Mouse (Mus musculus): ENCODE measurements around the gene Gm7233. TPM values are rescaled to one million over a fixed set of nuclear protein-coding genes. Genes with fewer than 3 reads are reported as not detected.
"Not testable (repeated sequence)": the region's sequence is repeated elsewhere in the genome, so short reads cannot be mapped to it uniquely, and the experiment has no call there.

Gm7233 gene
- 0.43 and 0.57 TPM in 2 replicates for polyA plus RNA-seq (2012; rRNA removed)

DNA sequence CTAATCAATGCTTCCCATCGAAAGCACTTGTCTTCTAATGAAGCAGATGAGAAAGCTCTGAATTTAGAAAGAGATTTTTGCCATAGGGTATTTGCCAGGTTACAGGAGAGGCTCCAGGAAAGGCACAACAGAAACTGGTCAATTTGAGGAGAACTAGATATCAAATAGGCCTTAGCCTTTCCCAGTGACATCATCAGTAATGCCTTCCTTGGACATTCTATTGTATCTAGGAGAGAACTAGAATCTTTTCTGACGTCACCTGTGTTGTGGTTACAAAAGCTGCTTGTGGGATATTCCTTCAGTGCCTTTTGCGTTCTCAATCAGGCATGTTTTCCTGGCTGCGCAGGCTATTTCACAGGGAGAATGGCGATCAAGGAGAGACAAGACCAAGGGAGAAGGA is at the start of gene Gm7233:
TSS of gene Gm7233 (plus strand) at position 301 of the 400 bp plus-strand sequence.
- not testable (repeated sequence) for DNase-seq; H3K4me1 ChIP-seq (ENCODE audit: control insufficient read depth, insufficient read depth, low read length); H3K4me3 ChIP-seq (replicated peaks; ENCODE audit: insufficient read depth, low read depth, low read length); H3K27ac ChIP-seq (ENCODE audit: insufficient read depth, low read length); H3K27me3 ChIP-seq (ENCODE audit: control insufficient read depth, insufficient read depth, low read length)
- 63% methylated on average over 5 of the region's 5 CpGs for WGBS

DNA sequence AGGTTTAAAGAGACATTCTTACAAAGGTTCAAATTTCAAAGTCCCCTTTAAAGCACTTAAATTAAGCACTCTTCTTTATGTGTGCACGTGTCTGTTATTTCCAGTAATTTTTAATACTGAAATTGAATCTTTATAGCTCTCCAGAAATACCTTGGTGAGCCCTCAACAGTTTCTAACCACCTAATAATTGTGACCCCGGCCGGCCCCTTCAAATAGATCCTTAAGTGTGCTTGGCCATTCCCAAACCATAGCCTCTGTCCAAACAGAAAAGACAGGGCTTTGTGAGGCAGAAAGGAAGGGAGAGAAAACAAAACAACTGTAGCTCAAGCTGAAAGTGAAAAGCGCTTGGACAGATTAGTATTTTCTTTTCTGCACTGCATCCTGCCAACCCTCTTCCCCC is 12.5 kb upstream of the Gm7233 start:
- H3K27me3 ChIP-seq (ENCODE audit: control insufficient read depth, insufficient read depth, low read length); H3K4me1 ChIP-seq (ENCODE audit: control insufficient read depth, insufficient read depth, low read length); DNase-seq; H3K4me3 ChIP-seq (replicated peaks; ENCODE audit: insufficient read depth, low read depth, low read length); H3K27ac ChIP-seq (ENCODE audit: insufficient read depth, low read length): not testable (repeated sequence)
- WGBS = 78% methylated on average over 4 of the region's 4 CpGs

DNA sequence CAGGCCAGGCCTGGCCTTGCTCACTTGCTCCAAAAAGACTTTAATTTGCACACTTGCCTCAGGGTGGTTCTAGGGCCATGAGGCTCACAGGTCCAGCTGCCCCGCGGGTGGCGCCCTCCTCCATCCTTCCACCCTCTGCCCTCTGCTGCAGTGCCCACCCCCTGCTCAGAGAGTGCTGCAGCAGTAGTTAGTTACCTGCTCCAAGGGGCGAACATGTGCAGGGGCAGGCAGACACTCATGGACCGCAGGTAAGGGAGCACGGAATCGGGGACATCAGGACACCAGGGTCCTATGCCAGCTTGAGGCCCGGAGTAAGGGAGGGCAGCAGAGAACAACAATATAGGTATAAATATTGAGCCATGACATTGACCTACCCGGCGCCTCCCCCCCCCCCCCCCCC is 11.7 kb upstream of the Gm7233 start:
- H3K4me3 ChIP-seq (replicated peaks; ENCODE audit: insufficient read depth, low read depth, low read length); DNase-seq; H3K27me3 ChIP-seq (ENCODE audit: control insufficient read depth, insufficient read depth, low read length); H3K4me1 ChIP-seq (ENCODE audit: control insufficient read depth, insufficient read depth, low read length); H3K27ac ChIP-seq (ENCODE audit: insufficient read depth, low read length): not testable (repeated sequence)
- no CpG with 5 or more reads among the region's 10 CpGs for WGBS

DNA sequence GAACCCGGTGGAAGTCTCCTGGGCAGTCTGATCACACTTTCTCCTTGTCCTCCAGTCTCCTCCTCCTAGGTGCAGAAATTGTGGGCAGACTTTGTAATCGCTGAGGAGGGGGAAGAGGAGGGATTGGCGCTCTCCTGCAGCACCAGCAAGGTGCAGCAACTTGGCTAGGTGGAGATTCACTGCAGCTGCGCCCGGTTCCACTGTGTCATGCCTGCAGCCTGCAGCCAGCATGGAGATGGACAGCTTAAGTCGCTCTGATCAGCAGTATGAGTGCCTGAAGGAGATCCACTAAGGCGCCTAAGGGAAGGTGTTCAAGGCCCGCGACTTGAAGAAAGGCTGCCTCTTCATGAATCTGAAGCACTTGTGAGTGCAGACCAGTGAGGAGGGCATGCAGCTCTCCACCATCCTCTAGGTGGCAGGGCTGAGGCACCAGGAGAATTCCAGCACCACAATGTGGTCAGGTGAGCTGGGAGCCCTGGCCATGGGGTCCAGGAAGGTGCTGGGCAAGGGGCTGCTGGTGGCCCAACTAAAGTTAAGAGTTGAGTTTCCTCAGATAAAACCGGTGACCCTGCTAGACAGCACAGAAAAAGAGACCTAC is 11.0 kb upstream of the Gm7233 start:
- not testable (repeated sequence) for H3K27ac ChIP-seq (ENCODE audit: insufficient read depth, low read length); H3K27me3 ChIP-seq (ENCODE audit: control insufficient read depth, insufficient read depth, low read length); DNase-seq; H3K4me3 ChIP-seq (replicated peaks; ENCODE audit: insufficient read depth, low read depth, low read length); H3K4me1 ChIP-seq (ENCODE audit: control insufficient read depth, insufficient read depth, low read length)
- 38% methylated on average over 1 of the region's 10 CpGs for WGBS

DNA sequence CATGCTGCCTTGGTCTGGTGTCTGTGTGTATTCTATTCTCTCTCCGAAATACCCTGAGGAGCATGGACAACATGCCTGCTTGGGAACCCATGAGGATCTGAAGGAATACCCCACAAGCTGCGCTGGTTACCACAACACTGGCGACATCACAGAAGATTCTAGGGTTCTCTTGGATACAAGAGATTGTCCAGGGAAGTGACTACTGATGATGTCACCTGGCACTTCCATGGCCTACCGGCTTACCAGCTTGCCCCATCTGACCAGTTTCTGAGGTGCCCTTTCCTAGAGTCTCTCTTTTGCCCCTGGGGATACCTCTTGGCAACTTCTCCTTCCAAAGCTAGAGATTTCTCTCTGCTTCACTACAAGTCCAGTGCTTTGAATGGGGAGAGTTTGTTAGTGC is 55.5 kb downstream of the Gm7233 start, which contains the start of gene Gm8122:
TSS of gene Gm8122 (minus strand) at position 101 of the 400 bp plus-strand sequence.
- not testable (repeated sequence) for H3K4me3 ChIP-seq (replicated peaks; ENCODE audit: insufficient read depth, low read depth, low read length); H3K4me1 ChIP-seq (ENCODE audit: control insufficient read depth, insufficient read depth, low read length); H3K27me3 ChIP-seq (ENCODE audit: control insufficient read depth, insufficient read depth, low read length); DNase-seq; H3K27ac ChIP-seq (ENCODE audit: insufficient read depth, low read length)
- 77% methylated on average over 4 of the region's 4 CpGs for WGBS

Other genes with a start within 250 kb of the Gm7233 start
- not detected in 2 replicates for gene Gm8082, start 186.2 kb upstream of the Gm7233 start, polyA plus RNA-seq (2012; rRNA removed)
- gene Gm10376, start 164.2 kb upstream of the Gm7233 start, polyA plus RNA-seq (2012; rRNA removed) = 0.25 TPM in 1 of 2 replicates, not detected in the other
- gene Gm8094, start 103.2 kb upstream of the Gm7233 start, polyA plus RNA-seq (2012; rRNA removed) = 0.87 and 0.90 TPM in 2 replicates
- 1.3 and 1.6 TPM in 2 replicates for gene Gm8104, start 79.3 kb upstream of the Gm7233 start, polyA plus RNA-seq (2012; rRNA removed)
- gene Gm8122, start 55.4 kb downstream of the Gm7233 start, polyA plus RNA-seq (2012; rRNA removed) = not detected in 2 replicates
- gene Gm8126, start 78.8 kb downstream of the Gm7233 start, polyA plus RNA-seq (2012; rRNA removed) = not detected in 2 replicates
- 0.36 and 0.43 TPM in 2 replicates for gene Gm9732, start 95.2 kb downstream of the Gm7233 start, polyA plus RNA-seq (2012; rRNA removed)
- not detected in 2 replicates for gene Gm8127, start 114.0 kb downstream of the Gm7233 start, polyA plus RNA-seq (2012; rRNA removed)
- gene 1700001F09Rik, start 167.9 kb downstream of the Gm7233 start, polyA plus RNA-seq (2012; rRNA removed) = not detected in 2 replicates
- not detected in 2 replicates for gene Gm8138, start 236.5 kb downstream of the Gm7233 start, polyA plus RNA-seq (2012; rRNA removed)